Mouse (Mus musculus): Measurements from ENCODE around the gene Kcns1. TPM values are rescaled to one million over a fixed set of nuclear protein-coding genes. Genes with fewer than 3 reads are reported as not detected.
A peak's percentile ranks its signal among the peaks of the same experiment; 100 is the strongest.

Gene Kcns1
- total and polyA plus RNA-seq, 3 experiments, result 0.11 to 0.34 TPM; not detected in 1

- Histone ChIP-seq H3K27ac (ENCODE audit: insufficient read depth, low read depth) (no peak overlapping the region), H3K79me2 (replicated peaks; ENCODE audit: control insufficient read depth, extremely low read depth, insufficient read depth, poor library complexity, severe bottlenecking) (no peaks in the 10 kb centered on the region), H3K36me3 (replicated peaks in 1 of 2; ENCODE audit: control insufficient read depth in 1 of 2, insufficient read depth in 1 of 2, low read length in 1 of 2) (peaks cover 22 to 48% of the 10 kb centered on the region in 2 experiments), H3K9ac (ENCODE audit: insufficient read depth, low read depth) (no peak overlapping the region), H3K4me3 (replicated peaks in 1 of 3; ENCODE audit: low read depth in 2 of 3, low read length in 2 of 3, poor library complexity in 1 of 3) (no peak overlapping the region), H3K4me1 (ENCODE audit: control insufficient read depth in 1 of 2, insufficient read depth in 2 of 2) (no peaks in the 10 kb centered on the region), H3K27me3 (replicated peaks) (no peaks in the 10 kb centered on the region), H3K9me3 (replicated peaks; ENCODE audit: low read length) (no peaks in the 10 kb centered on the region), H3K4me2 (ENCODE audit: insufficient read depth, low read depth, poor library complexity, severe bottlenecking) (no peak overlapping the region)
- in situ Hi-C loops (cut with MboI; ENCODE audit: low pct_ligation_motif_present, low pct_unique_long_range_greater_than_20kb, low sequenced_read_pairs), result no loop called here
- TF ChIP-seq UBTF (IDR thresholded peaks at IDR 0.05; ENCODE audit: low read depth, low read length) (no peak), SMC3 (IDR thresholded peaks at IDR 0.05; ENCODE audit: low read depth, low read length) (no peak), MYC (IDR thresholded peaks at IDR 0.05; ENCODE audit: low read depth, low read length) (no peak), ZKSCAN1 (IDR thresholded peaks at IDR 0.05; ENCODE audit: borderline replicate concordance, low read depth, low read length) (no peak), HCFC1 (IDR thresholded peaks at IDR 0.05; ENCODE audit: low read depth, low read length) (no peak), PAX5 (IDR thresholded peaks at IDR 0.05; ENCODE audit: low read length) (no peak), SIN3A (IDR thresholded peaks at IDR 0.05; ENCODE audit: low read length) (no peak), RAD21 (IDR thresholded peaks at IDR 0.05; ENCODE audit: low read depth, low read length) (no peak), POLR2A (IDR thresholded peaks at IDR 0.05; ENCODE audit: low read depth, low read length) (no peak), GABPA (IDR thresholded peaks at IDR 0.05; ENCODE audit: insufficient replicate concordance, low read depth, low read length) (no peak), KAT2A (IDR thresholded peaks at IDR 0.05; ENCODE audit: insufficient replicate concordance, low read length) (no peak), BHLHE40 (IDR thresholded peaks at IDR 0.05; ENCODE audit: low read depth, low read length) (no peak), CTCF (conservative IDR thresholded peaks at IDR 0.05 in 1 of 2, IDR thresholded peaks at IDR 0.05 in 1 of 2; ENCODE audit: low read depth in 2 of 2, low read length in 2 of 2) (no peak)
- DNase-seq (ENCODE audit: extremely low read depth), result no peak
- dilution Hi-C loops (cut with MboI; ENCODE audit: extremely low pct_ligation_motif_present, extremely low pct_unique_long_range_greater_than_20kb, low sequenced_read_pairs), result no loop called here
Observed at GRCm38 (mm10) chr2:164158838-164159237, 12.1 kb downstream of the Kcns1 start.

- Histone ChIP-seq H3K27me3 (replicated peaks) (no peaks in the 10 kb centered on the region), H3K79me2 (replicated peaks; ENCODE audit: control insufficient read depth, extremely low read depth, insufficient read depth, poor library complexity, severe bottlenecking) (no peaks in the 10 kb centered on the region), H3K4me2 (ENCODE audit: insufficient read depth, low read depth, poor library complexity, severe bottlenecking) (no peak overlapping the region), H3K36me3 (replicated peaks in 1 of 2; ENCODE audit: control insufficient read depth in 1 of 2, insufficient read depth in 1 of 2, low read length in 1 of 2) (peaks cover 46 to 73% of the 10 kb centered on the region in 2 experiments), H3K9ac (ENCODE audit: insufficient read depth, low read depth) (no peak overlapping the region), H3K27ac (ENCODE audit: insufficient read depth, low read depth) (no peak overlapping the region), H3K4me3 (replicated peaks in 1 of 3; ENCODE audit: low read depth in 2 of 3, low read length in 2 of 3, poor library complexity in 1 of 3) (no peak overlapping the region), H3K9me3 (replicated peaks; ENCODE audit: low read length) (no peaks in the 10 kb centered on the region), H3K4me1 (ENCODE audit: control insufficient read depth in 1 of 2, insufficient read depth in 2 of 2) (no peaks in the 10 kb centered on the region)
- no peak for TF ChIP-seq ZKSCAN1 (IDR thresholded peaks at IDR 0.05; ENCODE audit: borderline replicate concordance, low read depth, low read length)
- 0 out of 2 replicates have a peak, but pooled peaks have one; percentile 27 for TF ChIP-seq POLR2AphosphoS2 (IDR thresholded peaks at IDR 0.05; ENCODE audit: low read depth, low read length)
- dilution Hi-C loops (cut with MboI; ENCODE audit: extremely low pct_ligation_motif_present, extremely low pct_unique_long_range_greater_than_20kb, low sequenced_read_pairs) (no loop called here), in situ Hi-C loops (cut with MboI; ENCODE audit: low pct_ligation_motif_present, low pct_unique_long_range_greater_than_20kb, low sequenced_read_pairs) (no loop called here)
- no peak for DNase-seq (ENCODE audit: extremely low read depth)
Observed at GRCm38 (mm10) chr2:164156158-164156557, 14.8 kb downstream of the Kcns1 start.

- no peaks in the 10 kb centered on the region for H3K9me3 ChIP-seq (replicated peaks; ENCODE audit: low read length)
- no peak overlapping the region for H3K4me3 ChIP-seq (replicated peaks in 1 of 3; ENCODE audit: low read depth in 2 of 3, low read length in 2 of 3, poor library complexity in 1 of 3)
- peaks cover 0 to 3% of the 10 kb centered on the region in 2 experiments; a peak in 1 of 4 replicates for H3K4me1 ChIP-seq (ENCODE audit: control insufficient read depth in 1 of 2, insufficient read depth in 2 of 2)
- no peaks in the 10 kb centered on the region for H3K27me3 ChIP-seq (replicated peaks)
- H3K79me2 ChIP-seq (replicated peaks; ENCODE audit: control insufficient read depth, extremely low read depth, insufficient read depth, poor library complexity, severe bottlenecking), result no peaks in the 10 kb centered on the region
- H3K4me2 ChIP-seq (ENCODE audit: insufficient read depth, low read depth, poor library complexity, severe bottlenecking), result no peak overlapping the region
- in situ Hi-C loops (cut with MboI; ENCODE audit: low pct_ligation_motif_present, low pct_unique_long_range_greater_than_20kb, low sequenced_read_pairs), result no loop called here
- no peak overlapping the region for H3K27ac ChIP-seq (ENCODE audit: insufficient read depth, low read depth)
- H3K36me3 ChIP-seq (replicated peaks in 1 of 2; ENCODE audit: control insufficient read depth in 1 of 2, insufficient read depth in 1 of 2, low read length in 1 of 2), result peaks cover 67 to 89% of the 10 kb centered on the region in 2 experiments
- H3K9ac ChIP-seq (ENCODE audit: insufficient read depth, low read depth), result no peak overlapping the region
- no peak for DNase-seq (ENCODE audit: extremely low read depth)
- TF ChIP-seq ZKSCAN1 (IDR thresholded peaks at IDR 0.05; ENCODE audit: borderline replicate concordance, low read depth, low read length) (no peak), JUND (conservative IDR thresholded peaks at IDR 0.05; ENCODE audit: low read depth, low read length) (no peak), E2F4 (IDR thresholded peaks at IDR 0.05; ENCODE audit: insufficient replicate concordance, low read depth, low read length) (no peak), PAX5 (IDR thresholded peaks at IDR 0.05; ENCODE audit: low read length) (no peak), CHD1 (IDR thresholded peaks at IDR 0.05; ENCODE audit: low read depth, low read length) (no peak)
- dilution Hi-C loops (cut with MboI; ENCODE audit: extremely low pct_ligation_motif_present, extremely low pct_unique_long_range_greater_than_20kb, low sequenced_read_pairs), result no loop called here
Observed at GRCm38 (mm10) chr2:164154007-164154406, 16.9 kb downstream of the Kcns1 start.
